Mouse (Mus musculus) stomach, postnatal 0 days (tissue): ENCODE data around the gene Plk2.

Experiments
- CTCF ChIP-seq: IDR thresholded peaks from 2 replicates; pipeline ENCODE4 v1.5.1; 2016; ENCODE audit warnings: antibody characterized with exemption, low read depth, mild to moderate bottlenecking, moderate library complexity
- EP300 ChIP-seq: optimal IDR thresholded peaks from 2 replicates; pipeline ENCODE3; 2016; ENCODE audit warnings: antibody characterized with exemption

DNA sequence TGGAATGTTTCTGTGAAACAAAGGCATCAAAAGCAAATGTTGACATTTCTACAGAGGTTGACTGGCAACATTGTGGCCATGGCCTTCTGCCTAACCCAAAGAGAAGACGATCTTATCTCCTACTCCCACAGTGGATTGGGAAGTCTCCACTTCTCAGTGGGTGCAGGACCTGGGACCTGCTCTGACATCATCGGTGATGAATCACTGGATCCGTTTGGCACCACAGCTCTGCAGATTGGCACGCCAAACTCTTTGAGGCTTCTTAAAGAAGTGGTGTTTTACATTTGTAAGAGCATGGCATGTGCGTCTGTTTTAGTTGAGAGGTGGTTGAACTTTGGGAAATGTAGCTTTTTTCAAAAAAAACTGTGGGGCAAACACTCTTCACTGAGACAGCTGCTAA lies 23.8 kb downstream of the Plk2 start:
- TF ChIP-seq CTCF (no peak), EP300 (no peak)
